Mouse (Mus musculus): ENCODE measurements at regions not wholly inside any gene's neighbourhood (a gene's known extent, or its start where the extent isn't known, plus 50 kb on each side); places are given as distances from the start of the nearest gene placed in this dataset.

DNA sequence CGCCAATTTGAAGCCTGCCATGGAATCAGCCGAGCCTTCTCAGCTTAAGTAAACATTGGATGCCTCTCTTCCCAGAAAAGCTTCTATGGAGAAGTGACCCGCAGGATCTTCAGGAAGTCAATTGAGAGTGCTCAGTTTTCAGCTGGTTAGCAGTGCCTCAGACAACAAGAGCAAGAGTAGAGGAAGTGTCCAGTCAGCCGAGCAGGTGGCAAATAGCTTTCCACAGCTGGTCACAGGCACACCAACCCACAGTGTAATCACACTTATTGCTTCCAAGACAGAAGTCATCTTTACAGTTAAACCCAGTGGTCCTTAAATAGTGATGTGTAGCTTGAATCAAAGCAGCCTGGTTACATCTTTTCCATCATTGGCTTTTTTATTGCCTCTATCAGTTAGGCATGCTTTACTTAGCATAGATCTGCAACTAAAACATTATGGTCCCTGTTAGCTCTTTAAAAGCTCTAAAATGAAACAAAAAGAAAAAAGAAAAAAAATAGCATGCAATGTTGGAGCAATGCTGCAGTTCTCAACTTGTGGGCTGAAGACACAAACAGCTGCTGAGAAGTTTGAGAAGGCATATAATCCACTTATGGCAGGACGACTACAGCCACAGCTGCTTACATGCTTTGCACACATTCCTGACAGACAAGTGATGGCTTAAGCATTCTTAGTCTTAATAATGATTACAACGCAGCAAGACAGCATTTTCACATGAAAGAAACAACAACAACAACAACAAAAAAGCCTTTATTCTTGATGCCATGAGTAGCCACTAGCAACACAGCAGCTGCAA is 444.5 kb downstream of the Tmem135 start:
- no peak for DNase-seq (ENCODE audit: extremely low spot score, low read depth, low spot score)

DNA sequence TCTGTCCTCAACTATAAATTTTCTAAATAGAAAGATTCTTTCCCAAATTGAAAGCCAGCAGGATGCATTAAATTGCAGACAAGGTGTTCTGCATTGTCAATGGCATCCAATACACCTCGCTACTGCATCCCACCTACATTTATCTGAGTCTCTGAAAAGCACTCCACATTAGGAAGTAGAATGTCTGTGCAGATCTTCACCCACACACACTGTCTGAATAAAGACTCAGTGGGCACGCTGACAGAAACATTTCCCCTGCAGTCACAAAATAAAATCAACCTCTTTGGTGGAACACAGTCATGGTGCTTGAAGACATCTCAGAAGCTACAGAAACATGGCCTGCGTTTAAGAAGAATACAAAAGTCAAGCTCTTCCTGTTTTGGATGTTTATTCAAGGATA is 449.0 kb downstream of the Tmem135 start:
- DNase-seq (ENCODE audit: extremely low spot score, low read depth, low spot score): no peak

DNA sequence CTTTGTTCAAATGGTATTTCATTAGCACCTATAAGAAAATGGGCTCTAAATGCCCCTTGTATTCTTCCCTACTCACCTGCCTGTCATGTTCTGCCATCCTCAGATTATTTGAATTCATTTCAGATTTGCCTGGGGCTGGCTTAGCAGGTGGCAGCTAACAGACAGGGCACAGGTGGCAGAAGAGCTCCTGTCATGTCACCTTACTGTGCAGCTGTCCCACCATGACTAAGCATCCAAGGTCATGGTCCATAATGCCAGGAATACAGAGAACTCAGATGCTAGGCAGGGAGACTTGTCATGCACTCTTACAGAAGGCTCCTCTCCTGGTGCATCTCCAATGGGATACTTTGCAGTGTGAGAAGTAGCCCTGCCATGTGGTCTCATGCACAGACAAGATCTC is 458.7 kb downstream of the Tmem135 start:
- no peak for DNase-seq (ENCODE audit: extremely low spot score, low read depth, low spot score)

DNA sequence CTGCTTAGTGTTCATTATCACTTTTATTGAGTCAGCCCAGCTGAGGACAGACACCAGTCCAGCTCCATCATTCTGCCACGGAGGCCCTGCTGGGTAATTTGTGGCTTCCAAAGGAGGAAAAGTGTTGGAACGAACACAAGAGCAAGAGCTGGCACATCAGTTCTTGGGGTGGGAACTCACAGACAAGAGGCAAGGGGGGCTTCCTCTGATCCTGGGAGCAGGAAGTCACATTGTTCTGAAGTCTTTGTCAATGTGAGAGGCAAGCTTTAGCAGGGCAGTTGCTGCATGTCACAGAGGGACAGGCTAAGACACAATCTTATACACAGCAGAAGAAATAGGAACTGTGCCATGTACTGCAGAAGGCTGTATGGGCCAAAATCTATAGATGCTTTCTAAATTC is 459.1 kb downstream of the Tmem135 start:
- DNase-seq (ENCODE audit: extremely low spot score, low read depth, low spot score): no peak

DNA sequence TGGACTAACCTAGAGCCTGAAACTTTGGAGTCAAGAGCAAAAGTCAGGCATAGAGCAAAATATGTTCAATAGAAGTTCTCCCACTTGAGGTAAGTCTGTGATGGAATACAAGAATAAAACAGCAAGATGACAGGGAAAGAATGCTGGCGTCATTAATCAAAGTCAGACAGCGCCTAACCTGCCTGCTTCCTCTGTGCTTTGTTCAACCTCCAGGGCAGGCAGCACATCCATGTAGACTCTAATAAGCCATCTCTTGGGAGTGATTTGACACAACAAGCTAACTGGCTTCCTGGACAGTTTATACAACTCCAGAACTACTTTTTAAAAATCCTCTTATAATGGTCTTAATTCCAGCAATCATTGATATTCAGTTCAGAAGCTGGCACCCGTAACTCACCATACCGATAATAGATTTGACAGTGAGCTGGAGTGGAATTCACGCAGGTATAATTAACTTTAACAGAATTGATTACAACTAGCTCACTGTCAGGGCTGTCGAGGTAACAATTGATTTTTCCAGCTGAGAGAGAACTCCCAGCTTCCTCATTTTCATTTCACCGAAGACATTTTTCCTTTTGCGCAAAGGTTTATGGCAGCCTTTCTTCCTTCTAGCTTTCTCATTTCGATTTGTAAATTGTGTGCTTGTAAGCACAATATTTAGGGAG is 462.6 kb downstream of the Tmem135 start:
- no peak for DNase-seq (ENCODE audit: extremely low spot score, low read depth, low spot score)

DNA sequence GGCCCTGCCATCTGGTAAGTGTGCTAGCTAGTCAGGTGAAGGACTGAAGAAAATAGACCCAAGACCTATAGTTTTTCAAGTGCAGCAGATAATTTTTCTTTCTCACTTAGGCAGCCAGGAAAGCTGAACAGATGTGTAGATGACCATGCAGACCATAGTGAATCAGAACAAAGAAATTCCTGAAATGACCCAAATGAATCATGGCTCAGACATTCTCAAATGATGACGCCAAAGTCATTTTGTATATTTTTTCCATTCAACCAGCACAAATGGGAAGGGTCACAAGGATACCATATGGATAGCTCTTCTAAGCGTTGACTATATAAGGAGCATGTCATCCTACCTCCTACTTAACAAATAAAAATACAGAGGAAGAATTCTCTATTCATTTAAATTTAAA is 463.8 kb downstream of the Tmem135 start:
- DNase-seq (ENCODE audit: extremely low spot score, low read depth, low spot score): no peak

DNA sequence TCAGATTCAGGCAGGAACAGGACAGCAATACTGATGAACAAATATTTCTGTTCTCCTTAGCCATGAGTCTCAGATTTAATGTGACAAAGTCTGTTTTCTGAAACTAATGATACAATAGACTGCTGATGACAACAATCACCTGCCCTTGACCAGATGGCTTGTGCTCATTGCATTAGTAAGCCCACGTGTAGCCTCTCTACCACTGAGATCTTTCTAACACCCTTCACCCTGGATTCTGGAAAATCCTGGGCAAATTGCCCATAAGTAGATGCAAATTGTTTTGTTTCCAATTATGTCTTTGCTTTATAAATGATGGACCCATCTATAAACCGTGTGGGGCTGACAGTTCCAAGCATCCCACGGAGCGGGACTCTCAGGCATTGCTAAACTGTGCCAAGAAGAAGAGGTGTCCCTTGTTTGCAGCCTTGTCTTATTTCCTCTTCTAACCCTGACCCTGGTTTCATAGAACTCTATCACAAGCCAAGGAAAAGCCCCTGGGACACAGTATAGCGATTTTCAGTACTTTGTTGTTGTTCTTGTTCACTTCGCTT is 475.7 kb downstream of the Tmem135 start:
- no peak for DNase-seq (ENCODE audit: extremely low spot score, low read depth, low spot score)
